ENCODE assay signal across 9 mouse cellular contexts in genomic region chr1:54826426-54826986, GRCm38 (mm10).
DNase-seq lines count a peak whose midpoint lies in the region; ATAC-seq and TF ChIP-seq lines count a peak whose summit lies in the region.
"Had no signal": no experiment of that assay in that cellular context is flagged by ENCODE, and none has a peak within 500 bp of the region (broad histone marks: within the 10 kb centered on the region; RNA-seq: fewer than 3 reads in every experiment).

No protein-coding gene starts in this region.

- WGBS in hindbrain, postnatal 0 days: 52% methylated on average over 4 of the region's 4 CpGs
- 64% methylated on average over 4 of the region's 4 CpGs for WGBS in hindbrain, embryonic 12.5 days
- 49% methylated on average over 4 of the region's 4 CpGs for WGBS in liver, postnatal 0 days (ENCODE audit: insufficient replicate concordance)

- H3K4me3 ChIP-seq in hindbrain, postnatal 0 days (ENCODE audit: low read length): no peak overlapping the region
- no peak overlapping the region for H3K4me3 ChIP-seq in hindbrain, embryonic 12.5 days
- H3K4me3 ChIP-seq in liver, postnatal 0 days (ENCODE audit: low read depth, low read length): no peak overlapping the region
- H3K4me3 ChIP-seq: erythroblast, embryonic 14.5 days had no signal

- H3K9ac ChIP-seq in hindbrain, postnatal 0 days (replicated peaks; ENCODE audit: low read length): no peak overlapping the region
- no peak overlapping the region for H3K9ac ChIP-seq in hindbrain, embryonic 12.5 days
- no peak overlapping the region for H3K9ac ChIP-seq in liver, postnatal 0 days (replicated peaks)

- no peaks in the 10 kb centered on the region for H3K36me3 ChIP-seq in hindbrain, postnatal 0 days (ENCODE audit: insufficient read depth, low read length)
- no peaks in the 10 kb centered on the region; the same call in 1 of the 2 replicates for H3K36me3 ChIP-seq in hindbrain, embryonic 12.5 days
- H3K36me3 ChIP-seq in liver, postnatal 0 days (replicated peaks; ENCODE audit: insufficient read depth, low read length): peaks cover 8% of the 10 kb centered on the region; the same call in 1 of the 2 replicates

- H3K4me2 ChIP-seq in hindbrain, postnatal 0 days (ENCODE audit: low read depth, low read length): no peak overlapping the region
- H3K4me2 ChIP-seq in hindbrain, embryonic 12.5 days (replicated peaks): no peak overlapping the region
- H3K4me2 ChIP-seq in liver, postnatal 0 days (ENCODE audit: low read depth, low read length): no peak overlapping the region

- intact Hi-C loops in heart, postnatal 10 days (cut with DNase I): no loop called here

- H3K4me1 ChIP-seq in hindbrain, postnatal 0 days (ENCODE audit: insufficient read depth, low read length): no peaks in the 10 kb centered on the region; the same call in 1 of the 2 replicates
- H3K4me1 ChIP-seq in hindbrain, embryonic 12.5 days: no peaks in the 10 kb centered on the region
- H3K4me1 ChIP-seq in liver, postnatal 0 days (ENCODE audit: insufficient read depth): peaks cover 6% of the 10 kb centered on the region; the same call in 1 of the 2 replicates

- H3K27ac ChIP-seq in hindbrain, postnatal 0 days: no peak overlapping the region
- no peak overlapping the region for H3K27ac ChIP-seq in hindbrain, embryonic 12.5 days
- H3K27ac ChIP-seq in liver, postnatal 0 days (ENCODE audit: low read depth): no peak overlapping the region

- peak; percentile 48 for DNase-seq in hindbrain, postnatal 0 days (ENCODE audit: low spot score)
- DNase-seq in cerebellum, postnatal 36 days: peak; percentile 20 to 27
- peak; percentile 89 for DNase-seq in heart, postnatal 10 days
- DNase-seq in liver, postnatal 0 days: peak; percentile 86
- DNase-seq in urinary bladder, postnatal 25 days (ENCODE audit: low spot score): peak; percentile 75
- no peak for DNase-seq in c-Kit-positive CD71-positive TER-119-positive erythroid progenitor cells, embryonic 14.5 days (ENCODE audit: low spot score)
- DNase-seq in layer of hippocampus, adult 9-11 months: no peak

- H3K27me3 ChIP-seq in hindbrain, postnatal 0 days (ENCODE audit: insufficient read depth, low read length): no peaks in the 10 kb centered on the region
- H3K27me3 ChIP-seq in hindbrain, embryonic 12.5 days: no peaks in the 10 kb centered on the region
- H3K27me3 ChIP-seq in liver, postnatal 0 days (ENCODE audit: insufficient read depth, low read length): no peaks in the 10 kb centered on the region

- ATAC-seq in hindbrain, postnatal 0 days: no peak
- ATAC-seq in hindbrain, embryonic 12.5 days (ENCODE audit: low FRiP score): no peak
- peak; percentile 89 for ATAC-seq in liver, postnatal 0 days

- no peak for TF ChIP-seq EP300 in liver, postnatal 0 days (IDR thresholded peaks at IDR 0.05; ENCODE audit: low read depth)

- H3K9me3 ChIP-seq in hindbrain, postnatal 0 days (ENCODE audit: low read length): no peaks in the 10 kb centered on the region
- H3K9me3 ChIP-seq in hindbrain, embryonic 12.5 days (replicated peaks): no peaks in the 10 kb centered on the region
- no peaks in the 10 kb centered on the region for H3K9me3 ChIP-seq in liver, postnatal 0 days (ENCODE audit: low read length)

- TF ChIP-seq CTCF in hindbrain, postnatal 0 days (IDR thresholded peaks at IDR 0.05; ENCODE audit: low read depth): no peak
- no peak for TF ChIP-seq CTCF in liver, postnatal 0 days (IDR thresholded peaks at IDR 0.05; ENCODE audit: low read depth)

Comparison
In these comparisons a context has a peak if more than half of its experiments do, and no peak if none do; other contexts are left out.
1. DNase-seq: peak in hindbrain, postnatal 0 days (single experiment), cerebellum, postnatal 36 days (2 of 2), heart, postnatal 10 days (2 of 2), liver, postnatal 0 days (single experiment) and urinary bladder, postnatal 25 days (single experiment); none in c-Kit-positive CD71-positive TER-119-positive erythroid progenitor cells, embryonic 14.5 days (single experiment) and layer of hippocampus, adult 9-11 months (single experiment).